10 mouse cellular contexts compared by ENCODE assay signal in genomic region chr7:132687897-132688296, GRCm38 (mm10).
A peak's percentile ranks its signal among the peaks of the same experiment; 100 is the strongest.
DNase-seq lines count a peak whose midpoint lies in the region; ATAC-seq and TF ChIP-seq lines count a peak whose summit lies in the region.
"Had no signal": no experiment of that assay in that cellular context is flagged by ENCODE, and none has a peak within 500 bp of the region (broad histone marks: within the 10 kb centered on the region; RNA-seq: fewer than 3 reads in every experiment).

No protein-coding gene starts in this region.

- WGBS in hindbrain, embryonic 10.5 days = 70% methylated on average over 2 of the region's 2 CpGs
- WGBS in hindbrain, embryonic 16.5 days = 56% methylated on average over 2 of the region's 2 CpGs
- 35% methylated on average over 2 of the region's 2 CpGs for WGBS in intestine, embryonic 16.5 days
- WGBS in small intestine, adult 2 months = 63% methylated on average over 2 of the region's 2 CpGs

- H3K27me3 ChIP-seq in hindbrain, embryonic 10.5 days (ENCODE audit: insufficient read depth, poor library complexity, severe bottlenecking) = no peaks in the 10 kb centered on the region
- no peaks in the 10 kb centered on the region for H3K27me3 ChIP-seq in hindbrain, embryonic 16.5 days (replicated peaks; ENCODE audit: control insufficient read depth, insufficient read depth, low read length)
- no peaks in the 10 kb centered on the region for H3K27me3 ChIP-seq in intestine, embryonic 16.5 days (replicated peaks; ENCODE audit: control insufficient read depth, insufficient read depth, low read length)
- H3K27me3 ChIP-seq in small intestine, adult 2 months (ENCODE audit: control insufficient read depth, insufficient read depth, low read length) = no peaks in the 10 kb centered on the region
- H3K27me3 ChIP-seq: midbrain, embryonic 12.5 days; neural tube, embryonic 13.5 days had no signal

- no peak for TF ChIP-seq POLR2A in small intestine, adult 2 months (IDR thresholded peaks at IDR 0.05; ENCODE audit: low read depth, low read length)

- DNase-seq in hindbrain, embryonic 10.5 days (ENCODE audit: low spot score) = no peak
- peak; percentile 47 for DNase-seq in lung, postnatal 10 days
- DNase-seq in lung, postnatal 36 days = no peak
- DNase-seq in gastrocnemius, adult 18-20 months (ENCODE audit: low spot score) = no peak
- DNase-seq: cerebellum, postnatal 10 days had no signal

- no peak overlapping the region for H3K4me2 ChIP-seq in hindbrain, embryonic 16.5 days (ENCODE audit: low read length)
- no peak overlapping the region for H3K4me2 ChIP-seq in intestine, embryonic 16.5 days (ENCODE audit: low read depth, low read length)
- H3K4me2 ChIP-seq: midbrain, embryonic 12.5 days; neural tube, embryonic 13.5 days had no signal

- H3K4me3 ChIP-seq in hindbrain, embryonic 10.5 days = no peak overlapping the region
- no peak overlapping the region for H3K4me3 ChIP-seq in hindbrain, embryonic 16.5 days (ENCODE audit: low read length)
- H3K4me3 ChIP-seq in intestine, embryonic 16.5 days (ENCODE audit: low read length) = no peak overlapping the region
- no peak overlapping the region for H3K4me3 ChIP-seq in small intestine, adult 2 months (ENCODE audit: low read depth, low read length)
- H3K4me3 ChIP-seq: midbrain, embryonic 12.5 days; neural tube, embryonic 13.5 days had no signal

- ATAC-seq in hindbrain, embryonic 16.5 days = no peak
- ATAC-seq in intestine, embryonic 16.5 days = no peak

- H3K36me3 ChIP-seq in hindbrain, embryonic 10.5 days = no peaks in the 10 kb centered on the region
- H3K36me3 ChIP-seq in hindbrain, embryonic 16.5 days (ENCODE audit: control insufficient read depth, insufficient read depth, low read length) = no peaks in the 10 kb centered on the region
- H3K36me3 ChIP-seq in intestine, embryonic 16.5 days (ENCODE audit: control insufficient read depth, insufficient read depth, low read length) = no peaks in the 10 kb centered on the region
- no peaks in the 10 kb centered on the region for H3K36me3 ChIP-seq in small intestine, adult 2 months (ENCODE audit: control insufficient read depth, insufficient read depth, low read length)
- H3K36me3 ChIP-seq: midbrain, embryonic 12.5 days; neural tube, embryonic 13.5 days had no signal

- no peak for TF ChIP-seq CTCF in small intestine, adult 2 months (IDR thresholded peaks at IDR 0.05; ENCODE audit: extremely low read depth, insufficient read length, insufficient replicate concordance, low read depth, low read length)

- peaks cover 30% of the 10 kb centered on the region for H3K4me1 ChIP-seq in hindbrain, embryonic 10.5 days (replicated peaks)
- peaks cover 4% of the 10 kb centered on the region; the same call in 1 of the 2 replicates for H3K4me1 ChIP-seq in hindbrain, embryonic 16.5 days (ENCODE audit: control insufficient read depth, insufficient read depth, low read depth, low read length)
- H3K4me1 ChIP-seq in intestine, embryonic 16.5 days (ENCODE audit: control insufficient read depth, insufficient read depth, low read length) = peaks cover 11% of the 10 kb centered on the region
- peaks cover 2% of the 10 kb centered on the region; the same call in 1 of the 2 replicates for H3K4me1 ChIP-seq in small intestine, adult 2 months (ENCODE audit: control insufficient read depth, insufficient read depth, insufficient read length, low read length)

- H3K9me3 ChIP-seq in hindbrain, embryonic 10.5 days = no peaks in the 10 kb centered on the region
- no peaks in the 10 kb centered on the region for H3K9me3 ChIP-seq in hindbrain, embryonic 16.5 days (ENCODE audit: control insufficient read depth, low read length)
- no peaks in the 10 kb centered on the region for H3K9me3 ChIP-seq in intestine, embryonic 16.5 days (ENCODE audit: control insufficient read depth, low read length)
- H3K9me3 ChIP-seq: midbrain, embryonic 12.5 days; neural tube, embryonic 13.5 days had no signal

- H3K9ac ChIP-seq in hindbrain, embryonic 16.5 days (ENCODE audit: low read depth, low read length) = no peak overlapping the region
- H3K9ac ChIP-seq in intestine, embryonic 16.5 days (ENCODE audit: low read depth, low read length) = 0 out of 2 replicates have a peak overlapping the region, but pooled peaks have one; percentile 4
- H3K9ac ChIP-seq: midbrain, embryonic 12.5 days; neural tube, embryonic 13.5 days had no signal

- H3K27ac ChIP-seq in hindbrain, embryonic 10.5 days = peak overlapping the region; percentile 71
- no peak overlapping the region for H3K27ac ChIP-seq in hindbrain, embryonic 16.5 days (ENCODE audit: low read depth, low read length)
- H3K27ac ChIP-seq in intestine, embryonic 16.5 days (ENCODE audit: low read length) = 0 out of 2 replicates have a peak overlapping the region, but pooled peaks have one; percentile 6
- H3K27ac ChIP-seq in small intestine, adult 2 months (ENCODE audit: insufficient read depth, low read depth, low read length) = peak overlapping the region; percentile 18; the same call in 1 of the 2 replicates
- H3K27ac ChIP-seq: midbrain, embryonic 12.5 days; neural tube, embryonic 13.5 days had no signal
